Mouse (Mus musculus) kidney, postnatal 10 days (tissue): ENCODE data around the gene Slc22a21.
A peak's percentile ranks its signal among the peaks of the same experiment; 100 is the strongest.
"Not testable (repeated sequence)": the region's sequence is repeated elsewhere in the genome, so short reads cannot be mapped to it uniquely, and the experiment has no call there.

Experiments
- DNase-seq: peaks from one replicate; pipeline ENCODE4 v3.0.0; 2021; ENCODE audit warnings: mixed read lengths

Gene Slc22a21

DNA sequence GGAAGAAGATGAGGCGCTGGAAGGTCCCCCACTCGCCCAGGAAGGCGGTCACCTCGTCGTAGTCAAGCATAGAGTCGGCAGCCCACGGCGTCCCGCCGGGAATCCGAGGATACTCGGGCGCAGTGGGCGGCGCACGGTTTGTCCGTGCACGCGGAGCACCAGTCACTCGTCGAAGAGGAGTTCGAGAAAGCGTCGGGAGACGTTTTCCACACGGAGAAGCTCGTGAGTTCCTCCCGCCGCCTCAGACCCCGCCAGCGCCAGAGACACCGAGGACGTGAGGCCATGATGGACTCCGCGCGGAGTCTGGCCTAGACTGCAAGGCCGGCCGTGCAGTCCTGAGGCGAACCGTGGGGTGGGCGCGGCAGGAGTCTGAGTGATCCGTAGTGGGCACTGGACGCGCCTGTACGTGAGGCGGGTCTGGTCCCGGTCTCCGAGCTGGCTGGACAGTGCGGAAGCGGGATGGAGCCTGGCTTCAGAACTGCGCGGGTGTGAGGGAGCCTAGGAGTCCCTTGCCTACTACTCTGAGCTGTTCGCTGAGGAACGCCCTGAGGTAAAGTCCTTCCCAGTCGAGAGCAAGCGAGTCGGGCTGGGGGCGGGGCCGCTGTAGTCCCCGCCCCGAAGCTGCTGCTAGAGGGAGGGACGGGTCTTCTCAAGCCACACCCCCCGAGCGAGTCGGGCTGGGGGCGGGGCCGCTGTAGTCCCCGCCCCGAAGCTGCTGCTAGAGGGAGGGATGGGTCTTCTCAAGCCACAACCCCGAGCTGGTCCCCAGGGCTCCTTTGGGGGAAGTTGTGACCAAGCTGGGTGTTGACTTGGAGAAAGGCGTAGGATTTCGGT lies at the start of gene Slc22a21:
TSS of gene Slc22a21 (minus strand) at position 545 of the 834 bp plus-strand sequence.
- peak; percentile 88 for DNase-seq

- DNase-seq, result no peak
Observed at GRCm38 (mm10) chr11:54028997-54029396, 48.9 kb upstream of the Slc22a21 start.

DNA sequence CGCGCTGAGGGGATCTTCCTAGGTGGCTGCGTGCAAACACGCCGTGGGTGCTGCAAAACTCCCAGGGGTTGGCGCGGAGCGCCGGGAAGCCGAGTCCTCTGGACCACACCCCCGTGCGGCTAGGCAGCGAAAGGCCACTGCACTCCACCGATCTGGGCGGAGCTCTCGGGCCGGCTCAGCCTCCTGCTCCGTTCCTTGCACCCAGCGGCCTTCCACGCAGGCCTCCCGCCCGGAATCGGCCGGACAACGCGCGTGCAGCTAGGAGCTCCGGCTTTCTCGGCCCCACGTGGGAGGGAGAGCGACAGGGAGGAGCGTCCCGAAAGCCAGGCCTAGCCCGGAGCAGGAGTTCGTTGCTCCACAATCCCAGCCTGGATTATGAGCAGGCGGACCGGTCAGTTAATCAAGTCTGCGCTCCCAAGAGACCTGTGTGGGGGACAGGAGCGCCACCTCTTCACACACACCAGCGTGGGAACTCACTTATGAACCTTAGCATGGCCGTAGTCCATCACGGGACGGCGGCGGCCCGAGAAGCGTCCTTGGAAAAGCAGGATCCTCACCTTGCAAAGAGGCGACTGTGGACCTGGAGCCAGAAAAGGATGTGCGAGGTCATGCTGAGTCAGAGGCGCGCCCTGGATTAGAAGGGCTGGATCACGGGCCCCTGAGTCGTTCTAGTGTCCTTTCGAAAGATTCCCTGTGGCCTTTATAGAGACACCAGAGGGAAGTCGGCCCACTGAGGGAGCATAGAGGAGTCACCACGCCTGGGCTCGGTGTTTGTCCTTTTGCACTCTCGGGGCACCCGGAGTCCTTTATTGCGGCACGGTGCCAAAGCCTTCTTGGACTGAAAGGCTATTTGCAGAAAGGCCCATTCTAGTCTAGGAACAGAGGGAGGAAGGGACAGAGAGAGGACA lies 48.2 kb upstream of the Slc22a21 start, which contains the start of gene Slc22a4:
TSS of gene Slc22a4 (minus strand) at position 47 of the 908 bp plus-strand sequence.
- peak; percentile 90 for DNase-seq

- DNase-seq, result peak; percentile 20
Observed at GRCm38 (mm10) chr11:54027131-54028043, 47.3 kb upstream of the Slc22a21 start.

DNA sequence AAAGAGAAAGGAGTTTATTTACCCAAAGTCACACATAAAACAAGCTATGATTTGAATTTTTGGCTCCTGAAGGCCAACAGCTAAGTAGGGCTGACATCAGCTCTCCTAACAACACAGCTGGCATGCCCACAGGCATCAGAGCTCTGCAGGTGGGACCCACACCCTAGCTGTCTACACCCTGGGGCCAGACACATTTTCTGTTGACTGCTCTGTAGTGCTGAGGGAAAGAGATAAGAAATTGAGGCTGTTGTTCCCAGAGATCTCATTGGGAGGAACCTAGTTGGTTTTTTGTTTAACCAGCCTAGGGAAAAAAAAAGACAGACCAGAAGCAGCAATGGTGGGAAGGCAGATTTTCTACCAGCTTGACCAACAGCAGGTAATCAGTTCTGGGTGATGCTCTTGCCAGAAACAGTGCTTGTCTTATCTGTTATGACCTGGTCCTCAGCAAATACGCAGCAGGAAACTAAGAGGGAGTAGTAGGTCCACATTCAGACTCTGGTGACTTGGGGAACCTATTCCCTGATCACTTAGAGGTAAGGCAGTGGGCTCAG lies 46.4 kb upstream of the Slc22a21 start:
- DNase-seq, result no peak

GRCm38 (mm10) chr11:54021396-54022093 lies 41.4 kb upstream of the Slc22a21 start:
- no peak for DNase-seq

DNA sequence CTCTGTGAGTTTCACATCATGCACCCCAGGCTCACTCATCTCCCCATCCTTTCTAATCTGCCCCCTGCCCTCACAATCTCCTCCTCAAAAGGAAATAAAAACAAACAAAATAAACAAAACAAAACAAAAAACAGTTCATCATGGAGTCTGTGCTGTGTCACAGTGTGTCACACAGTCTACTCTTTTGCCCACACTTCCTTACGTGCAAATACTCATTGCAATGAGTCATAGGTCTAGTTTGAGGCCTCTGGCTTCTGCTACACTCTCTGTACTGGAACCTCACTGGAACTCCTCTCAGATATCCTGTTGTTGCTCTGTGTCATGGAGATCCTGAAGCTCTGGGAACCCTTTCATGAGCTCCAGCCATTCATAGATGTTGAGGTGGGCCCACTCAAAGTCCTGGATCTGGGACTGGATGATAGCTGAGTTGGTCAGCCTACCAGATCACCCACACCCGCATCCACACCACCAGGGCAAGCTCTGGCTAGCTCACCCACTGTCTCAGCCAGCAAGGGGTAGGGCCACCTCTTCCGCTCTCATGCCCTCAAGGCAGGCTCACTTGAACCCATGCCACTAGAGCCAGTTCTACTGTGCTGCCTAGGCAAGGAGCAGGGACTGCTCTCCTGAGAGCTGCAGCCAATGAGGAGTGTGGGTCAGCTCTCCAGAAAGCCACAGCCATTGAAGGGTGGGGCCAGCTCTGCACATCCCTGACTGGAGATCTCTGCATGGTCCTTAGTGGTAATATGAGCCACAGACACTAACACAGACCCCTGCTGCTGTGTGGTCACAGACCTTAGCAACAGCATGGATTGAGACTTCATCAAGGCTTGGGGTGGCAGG lies 39.0 kb upstream of the Slc22a21 start:
- no peak for DNase-seq

GRCm38 (mm10) chr11:54017596-54017995 lies 37.5 kb upstream of the Slc22a21 start:
- DNase-seq, result no peak

DNA sequence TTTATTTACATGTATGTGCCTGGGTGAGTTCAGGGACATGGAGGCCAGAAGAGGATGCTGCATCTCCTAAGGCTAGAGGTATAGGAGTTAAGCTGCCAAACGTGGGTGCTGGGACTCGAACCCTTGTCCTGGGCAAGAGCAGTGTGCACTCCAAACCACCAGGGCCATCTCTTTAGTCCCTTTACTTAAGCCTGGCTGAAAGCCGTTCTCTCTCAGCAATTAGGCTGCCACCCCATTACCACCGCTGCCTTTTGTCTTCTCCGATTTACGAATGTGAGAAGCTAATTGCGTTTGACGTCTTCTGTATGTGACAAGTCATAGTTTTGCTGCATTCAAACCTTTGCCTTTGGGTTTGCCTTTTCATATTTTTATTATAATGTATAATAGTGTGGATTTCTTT lies 35.9 kb upstream of the Slc22a21 start:
- no peak for DNase-seq

- no peak for DNase-seq
Observed at GRCm38 (mm10) chr11:54012961-54013360, 32.8 kb upstream of the Slc22a21 start.

- no peak for DNase-seq
Observed at GRCm38 (mm10) chr11:54011255-54011654, 31.1 kb upstream of the Slc22a21 start.

GRCm38 (mm10) chr11:54008416-54008920 lies 28.3 kb upstream of the Slc22a21 start:
- peak; percentile 30 for DNase-seq

GRCm38 (mm10) chr11:54007717-54008116 lies 27.6 kb upstream of the Slc22a21 start:
- no peak for DNase-seq

- peak; percentile 83 for DNase-seq
Observed at GRCm38 (mm10) chr11:54006901-54007300, 26.8 kb upstream of the Slc22a21 start.

DNA sequence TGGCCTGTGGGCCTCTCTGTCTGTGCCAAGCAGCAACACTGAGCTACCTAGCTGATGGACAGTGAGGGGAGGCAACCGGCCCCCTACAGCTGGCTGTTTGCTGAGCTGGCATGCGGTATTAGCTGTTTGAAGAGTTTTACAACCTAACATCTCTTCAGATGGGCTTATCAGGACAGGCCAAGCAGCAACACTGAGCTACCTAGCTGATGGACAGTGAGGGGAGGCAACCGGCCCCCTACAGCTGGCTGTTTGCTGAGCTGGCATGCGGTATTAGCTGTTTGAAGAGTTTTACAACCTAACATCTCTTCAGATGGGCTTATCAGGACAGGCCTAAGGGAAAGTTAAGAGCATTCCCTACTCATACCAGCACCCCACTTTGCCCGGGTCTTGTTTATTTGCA lies 26.2 kb upstream of the Slc22a21 start:
- DNase-seq, result not testable (repeated sequence)

DNA sequence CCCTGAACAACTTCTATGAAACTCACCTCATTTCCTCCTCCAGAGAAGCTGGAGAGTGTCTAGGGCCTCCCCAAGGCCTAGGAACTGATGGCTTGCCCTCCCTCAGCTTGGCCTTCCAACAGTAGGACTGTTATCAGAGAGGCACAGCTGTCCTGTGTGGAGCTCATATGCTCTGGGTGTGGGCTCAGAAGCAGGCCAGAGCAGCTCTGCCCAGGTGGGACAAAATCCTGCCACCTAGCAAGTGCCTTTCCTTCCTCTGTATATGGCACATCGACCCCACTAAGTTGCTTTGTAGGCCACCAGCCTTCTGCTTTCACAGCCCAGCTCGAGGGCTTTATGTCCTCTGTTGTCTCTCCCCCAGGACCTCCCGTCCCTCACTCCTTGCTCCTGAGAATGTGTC lies 24.6 kb upstream of the Slc22a21 start:
- DNase-seq, result no peak

DNA sequence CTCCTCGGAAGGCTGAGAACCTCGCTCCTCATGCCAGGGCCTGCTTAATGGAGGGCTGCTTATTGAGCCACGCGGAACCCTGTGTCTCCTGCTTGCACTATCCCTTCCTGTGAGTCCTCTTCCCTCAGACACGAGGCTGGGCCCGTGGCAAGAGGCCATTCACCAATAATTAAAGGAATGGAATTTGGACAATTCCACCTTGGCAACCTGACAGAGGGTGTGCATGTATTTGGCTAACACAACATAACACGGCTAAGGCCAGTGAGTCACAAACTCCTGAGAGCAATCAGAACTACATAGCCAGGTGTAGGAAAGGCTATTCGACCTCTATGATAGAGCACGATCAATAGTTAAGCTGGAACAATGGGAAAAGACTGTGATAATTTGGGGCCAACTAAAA lies 24.1 kb upstream of the Slc22a21 start:
- peak; percentile 80 for DNase-seq

DNA sequence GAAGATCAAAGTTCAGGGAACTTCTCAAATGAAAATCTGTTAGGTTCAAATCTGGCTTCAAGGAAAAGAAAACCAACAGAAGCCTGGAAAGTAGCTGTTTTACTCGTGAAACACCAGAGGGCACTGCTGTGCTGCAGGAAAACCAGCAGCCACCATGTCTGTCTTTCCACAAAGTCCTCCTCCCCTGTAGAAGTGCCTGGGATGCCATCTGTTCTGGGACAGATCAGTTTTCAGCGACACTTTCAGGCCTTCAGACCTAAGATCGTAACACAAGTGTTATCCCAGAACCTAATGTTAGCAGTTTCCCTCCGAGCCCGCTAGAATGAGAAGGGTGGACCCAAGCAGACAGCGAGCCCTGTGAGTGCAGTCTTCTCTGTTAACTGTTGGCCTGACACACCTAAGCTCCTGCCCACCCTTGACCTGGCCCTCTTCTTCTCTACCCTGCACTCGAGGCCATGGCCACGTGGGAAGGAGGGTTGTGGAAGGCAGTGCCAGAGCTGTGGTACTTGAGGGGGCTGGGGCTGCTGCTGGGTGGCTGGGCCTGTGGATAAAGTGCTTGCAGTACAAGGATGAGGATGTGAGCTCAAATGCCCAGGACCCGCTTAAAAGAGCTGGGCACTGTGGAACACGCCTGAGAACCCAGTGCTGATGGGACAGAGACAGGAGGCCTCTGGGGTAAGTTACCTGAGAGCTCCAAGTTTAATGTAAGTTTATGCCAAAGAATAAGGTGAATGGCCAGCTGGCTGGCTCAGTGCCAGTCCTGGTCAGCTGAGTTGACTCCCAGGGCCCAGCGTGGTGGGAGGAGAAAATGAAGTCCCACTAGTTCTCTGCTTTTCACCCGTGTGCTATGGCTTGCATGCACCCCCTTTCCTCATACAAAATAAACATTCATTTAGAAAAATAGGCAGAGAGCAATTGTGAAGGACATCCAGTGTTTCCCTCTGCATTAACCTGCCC lies 22.9 kb upstream of the Slc22a21 start:
- DNase-seq, result peak; percentile 79

GRCm38 (mm10) chr11:54002147-54002760 lies 22.1 kb upstream of the Slc22a21 start:
- peak; percentile 84 for DNase-seq
